Mouse (Mus musculus) inflammation-experienced regulatory T-cells (primary cell): ENCODE results near the gene Flt3. TPM values are rescaled to one million over a fixed set of nuclear protein-coding genes. Genes with fewer than 3 reads are reported as not detected.

Experiments
- polyA plus RNA-seq, 2 experiments: library from polyadenylated mRNA; unstranded; fragments of 100-300 nt; shearing (Covaris generic); gene quantifications; one replicate each; pipeline ENCODE4 v1.2.1; 2017

Flt3 gene
- polyA plus RNA-seq = 1 to 10 TPM in 1 of 2 experiments, under 1 TPM in 1; 0.22 to 1.8 TPM

GRCm38 (mm10) chr5:147399843-147400504, at the start of gene Flt3:
Gene Flt3 (minus strand): TSS chr5:147400489.

GRCm38 (mm10) chr5:147429535-147430305, 29.4 kb upstream of the Flt3 start, which contains the start of gene Pan3:
Gene Pan3 (plus strand): TSS chr5:147430161.

GRCm38 (mm10) chr5:147322183-147322582, 78.1 kb downstream of the Flt3 start, which contains the start of gene Urad:
Gene Urad (minus strand): TSS chr5:147322440.

GRCm38 (mm10) chr5:147306638-147307397, 93.5 kb downstream of the Flt3 start, which contains the start of gene Cdx2:
Gene Cdx2 (minus strand): TSS chr5:147307270.

Other genes with a start within 250 kb of the Flt3 start
- not detected for gene Gsx1, start 211.8 kb downstream of the Flt3 start, polyA plus RNA-seq
- under 1 TPM in 1 of 2 experiments, not detected in 1; 0.72 TPM for gene Pdx1, start 130.5 kb downstream of the Flt3 start, polyA plus RNA-seq
- under 1 TPM in 1 of 2 experiments, not detected in 1; 0.89 TPM for gene Cdx2, start 93.2 kb downstream of the Flt3 start, polyA plus RNA-seq
- gene Urad, start 78.0 kb downstream of the Flt3 start, polyA plus RNA-seq = not detected
- gene Pan3, start 29.7 kb upstream of the Flt3 start, polyA plus RNA-seq = 10 to 100 TPM; 32.3 to 40.5 TPM